Mouse (Mus musculus): ENCODE measurements at regions not wholly inside any gene's neighbourhood (a gene's known extent, or its start where the extent isn't known, plus 50 kb on each side); places are given as distances from the start of the nearest gene placed in this dataset.

GRCm38 (mm10) chr4:83986951-83987822, 461.8 kb downstream of the Ccdc171 start:
- no peak for DNase-seq (ENCODE audit: low spot score)

DNA sequence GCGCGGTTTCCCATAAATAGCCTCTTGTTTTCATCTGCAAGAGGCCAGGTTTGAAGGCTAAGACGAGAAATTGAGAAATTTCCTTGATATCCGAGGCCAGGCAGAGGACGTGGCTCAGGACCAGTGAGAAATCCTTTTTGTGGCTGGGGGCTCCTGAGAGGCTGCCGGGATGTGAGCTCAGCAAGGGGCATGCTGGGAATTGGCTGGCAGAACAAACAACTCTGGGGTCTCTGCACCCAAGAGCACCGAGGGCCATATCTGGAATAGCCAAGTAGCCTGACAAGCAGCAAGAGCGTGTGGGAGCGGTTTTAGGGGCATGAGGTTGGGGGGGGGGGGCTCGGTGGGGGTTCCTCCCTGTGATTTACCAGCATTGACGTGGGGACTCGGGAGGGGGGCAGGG, 462.5 kb downstream of the Ccdc171 start:
- no peak for DNase-seq (ENCODE audit: low spot score)

- no peak for DNase-seq (ENCODE audit: low spot score)
Observed at GRCm38 (mm10) chr4:83988314-83988713, 463.0 kb downstream of the Ccdc171 start.

GRCm38 (mm10) chr4:83990126-83990989, 465.0 kb downstream of the Ccdc171 start:
- no peak for DNase-seq (ENCODE audit: low spot score)

- no peak for DNase-seq (ENCODE audit: low spot score)
Observed at GRCm38 (mm10) chr4:83991195-83991594, 465.9 kb downstream of the Ccdc171 start.

- no peak for DNase-seq (ENCODE audit: low spot score)
Observed at GRCm38 (mm10) chr4:83997079-83997478, 471.7 kb downstream of the Ccdc171 start.

GRCm38 (mm10) chr4:84001645-84002044, 476.3 kb downstream of the Ccdc171 start:
- no peak for DNase-seq (ENCODE audit: low spot score)

DNA sequence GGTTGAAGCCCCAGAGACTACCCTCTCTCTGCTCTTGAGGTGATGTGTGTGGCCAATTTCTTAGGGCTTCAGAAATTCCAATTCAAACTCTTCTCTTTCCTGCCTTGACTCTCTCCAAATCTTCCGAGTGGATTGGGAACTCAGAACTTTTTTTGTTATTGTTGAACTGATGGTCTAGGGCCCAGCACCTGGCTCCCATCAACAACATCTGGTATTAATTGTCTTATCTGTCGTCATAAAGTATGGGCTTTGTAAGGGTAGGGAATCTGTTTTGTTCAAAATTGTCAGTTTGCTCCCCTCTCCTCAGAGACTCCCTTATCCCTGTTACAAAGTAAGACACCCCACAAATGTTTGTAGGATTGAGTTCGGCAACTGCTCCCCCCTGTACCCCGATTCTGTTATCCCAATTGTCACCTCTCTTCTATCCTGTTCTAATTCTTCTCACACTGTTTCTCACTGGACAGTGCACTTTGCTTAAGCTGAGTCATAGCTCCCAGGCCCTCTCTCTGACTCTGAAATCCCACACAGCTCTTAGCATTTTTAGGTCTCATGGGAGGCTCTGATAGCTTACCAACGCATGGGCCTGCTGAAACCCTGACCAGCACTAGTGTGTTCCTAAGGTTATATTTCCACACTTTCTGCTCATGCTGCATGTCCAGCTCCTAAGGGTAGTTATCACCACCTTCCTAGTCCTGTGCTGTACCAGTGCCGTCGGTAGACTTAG, 478.9 kb downstream of the Ccdc171 start:
- DNase-seq (ENCODE audit: low spot score), result no peak

GRCm38 (mm10) chr4:84004786-84005382, 479.5 kb downstream of the Ccdc171 start:
- DNase-seq (ENCODE audit: low spot score), result no peak

GRCm38 (mm10) chr4:84011941-84012340, 486.6 kb downstream of the Ccdc171 start:
- no peak for DNase-seq (ENCODE audit: low spot score)

- DNase-seq (ENCODE audit: low spot score), result no peak
Observed at GRCm38 (mm10) chr4:84015139-84015538, 489.8 kb downstream of the Ccdc171 start.

- DNase-seq (ENCODE audit: low spot score), result no peak
Observed at GRCm38 (mm10) chr4:84015552-84016169, 490.3 kb downstream of the Ccdc171 start.

GRCm38 (mm10) chr4:84018135-84018534, 492.8 kb downstream of the Ccdc171 start:
- DNase-seq (ENCODE audit: low spot score), result no peak

GRCm38 (mm10) chr4:84018774-84019173, 493.4 kb downstream of the Ccdc171 start:
- no peak for DNase-seq (ENCODE audit: low spot score)

GRCm38 (mm10) chr4:84019500-84020255, 494.3 kb downstream of the Ccdc171 start:
- DNase-seq (ENCODE audit: low spot score), result no peak

- no peak for DNase-seq (ENCODE audit: low spot score)
Observed at GRCm38 (mm10) chr4:84020692-84021091, 495.3 kb downstream of the Ccdc171 start.

DNA sequence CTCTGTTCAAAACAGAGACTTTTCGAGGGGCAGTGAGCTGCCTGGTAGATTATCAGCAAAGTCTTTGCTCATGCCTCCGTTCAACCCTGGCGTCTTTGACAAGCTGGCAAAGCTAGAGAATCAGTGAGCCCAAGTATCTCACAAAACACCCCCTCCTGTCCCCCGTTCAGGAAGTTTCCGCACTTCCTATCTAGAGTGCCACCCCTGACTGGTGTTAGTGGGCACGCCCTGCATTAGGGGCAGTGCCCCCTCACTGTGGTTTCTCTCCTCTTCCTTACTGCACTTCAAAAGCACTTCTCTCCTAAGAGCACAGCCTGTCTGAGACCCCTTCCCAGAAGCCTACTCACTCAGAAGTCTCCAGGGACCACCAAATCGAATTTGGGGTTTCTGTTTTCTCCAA, 497.0 kb downstream of the Ccdc171 start:
- no peak for DNase-seq (ENCODE audit: low spot score)

GRCm38 (mm10) chr4:84026144-84026543, 500.8 kb downstream of the Ccdc171 start:
- DNase-seq (ENCODE audit: low spot score), result no peak

- no peak for DNase-seq (ENCODE audit: low spot score)
Observed at GRCm38 (mm10) chr4:84028120-84028519, 502.8 kb downstream of the Ccdc171 start.

DNA sequence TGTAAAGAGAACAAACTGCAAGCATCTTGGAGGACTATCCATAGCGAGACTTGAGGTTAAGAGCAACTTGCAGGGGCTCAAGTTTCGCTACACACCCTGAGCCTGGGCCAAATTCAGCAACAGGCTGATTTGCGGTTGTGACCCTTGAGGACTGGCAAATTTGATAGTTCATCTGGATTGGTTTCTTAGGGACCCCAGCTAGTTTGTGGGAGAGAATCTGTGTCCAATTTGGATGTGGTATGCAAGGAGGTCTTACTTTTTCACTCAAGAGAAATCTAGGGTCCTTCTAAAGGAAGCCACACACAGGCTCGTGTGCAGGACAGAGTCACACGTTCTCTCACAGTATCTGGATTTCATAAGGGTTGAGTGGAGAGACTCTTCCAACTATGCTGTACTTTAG, 505.6 kb downstream of the Ccdc171 start:
- no peak for DNase-seq (ENCODE audit: low spot score)

DNA sequence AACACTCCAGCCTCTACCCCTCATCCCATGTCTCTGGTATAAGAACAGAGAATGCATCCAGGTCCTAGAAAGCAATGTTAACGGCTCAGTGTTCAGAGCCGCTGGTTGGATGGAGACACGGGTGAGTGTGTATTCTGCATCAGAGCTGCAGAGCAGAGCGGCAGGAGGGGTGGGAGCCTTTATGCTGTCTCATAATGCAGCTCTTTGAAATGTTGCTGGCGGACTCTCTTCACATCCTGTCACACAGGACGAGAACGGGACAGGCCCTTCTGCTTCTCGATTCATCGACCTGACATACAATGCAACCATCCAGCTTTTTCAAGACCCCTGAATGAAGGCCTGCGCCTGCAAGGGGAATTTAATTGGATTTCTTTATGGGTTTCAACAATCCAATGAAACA, 507.2 kb downstream of the Ccdc171 start:
- no peak for DNase-seq (ENCODE audit: low spot score)

Measured in layer of hippocampus, adult 11-12 months (tissue).